Mouse (Mus musculus): ENCODE measurements around the gene Cnpy3. TPM values are rescaled to one million over a fixed set of nuclear protein-coding genes. Genes with fewer than 3 reads are reported as not detected.

The Cnpy3 gene
- polyA plus RNA-seq, 1 experiment from 2014 or later: 62.6 TPM

GRCm38 (mm10) chr17:46734055-46734454 lies 18.0 kb downstream of the Cnpy3 start:
- Histone ChIP-seq H3K9ac (ENCODE audit: low read depth, low read length) (no peak overlapping the region), H3K27me3 (replicated peaks; ENCODE audit: control insufficient read depth, insufficient read depth, low read length) (peaks cover 3% of the 10 kb centered on the region; the same call in 1 of the 2 replicates), H3K27ac (replicated peaks; ENCODE audit: low read depth, low read length) (no peak overlapping the region), H3K9me3 (ENCODE audit: control insufficient read depth, low read length) (no peaks in the 10 kb centered on the region), H3K4me2 (ENCODE audit: low read depth, low read length) (no peak overlapping the region), H3K36me3 (ENCODE audit: control insufficient read depth, insufficient read depth, low read length) (peaks cover 30% of the 10 kb centered on the region), H3K4me1 (ENCODE audit: control insufficient read depth, insufficient read depth, low read length) (no peaks in the 10 kb centered on the region), H3K4me3 (ENCODE audit: low read depth, low read length) (no peak overlapping the region)
- WGBS: 96% methylated on average over 3 of the region's 3 CpGs
- no peak for DNase-seq (ENCODE audit: low spot score)
- ATAC-seq (ENCODE audit: low read depth): no peak

GRCm38 (mm10) chr17:46728904-46729318 lies 23.1 kb downstream of the Cnpy3 start, which contains the start of gene Gnmt:
Gnmt (minus strand) TSS chr17:46729168.
- DNase-seq (ENCODE audit: low spot score): peak; percentile 38
- no peaks in the 10 kb centered on the region for H3K9me3 ChIP-seq (ENCODE audit: control insufficient read depth, low read length)
- H3K27ac ChIP-seq (replicated peaks; ENCODE audit: low read depth, low read length): no peak within 1 kb of the TSS
- peak; percentile 70 for ATAC-seq (ENCODE audit: low read depth)
- no peaks in the 10 kb centered on the region for H3K4me1 ChIP-seq (ENCODE audit: control insufficient read depth, insufficient read depth, low read length)
- WGBS: 12% methylated on average over 21 of the region's 24 CpGs
- H3K9ac ChIP-seq (ENCODE audit: low read depth, low read length): peak within 1 kb of the TSS; percentile 48
- peak within 1 kb of the TSS; percentile 43 for H3K4me2 ChIP-seq (ENCODE audit: low read depth, low read length)
- H3K27me3 ChIP-seq (replicated peaks; ENCODE audit: control insufficient read depth, insufficient read depth, low read length): peaks cover 16% of the 10 kb centered on the region
- peak within 1 kb of the TSS; percentile 19; the same call in 1 of the 2 replicates for H3K4me3 ChIP-seq (ENCODE audit: low read depth, low read length)
- peaks cover 20% of the 10 kb centered on the region; the same call in 1 of the 2 replicates for H3K36me3 ChIP-seq (ENCODE audit: control insufficient read depth, insufficient read depth, low read length)

- Histone ChIP-seq H3K36me3 (ENCODE audit: control insufficient read depth, insufficient read depth, low read length) (peaks cover 24% of the 10 kb centered on the region; the same call in 1 of the 2 replicates), H3K27ac (replicated peaks; ENCODE audit: low read depth, low read length) (no peak overlapping the region), H3K9ac (ENCODE audit: low read depth, low read length) (peak overlapping the region; percentile 48), H3K4me1 (ENCODE audit: control insufficient read depth, insufficient read depth, low read length) (no peaks in the 10 kb centered on the region), H3K9me3 (ENCODE audit: control insufficient read depth, low read length) (no peaks in the 10 kb centered on the region), H3K4me2 (ENCODE audit: low read depth, low read length) (peak overlapping the region; percentile 43), H3K27me3 (replicated peaks; ENCODE audit: control insufficient read depth, insufficient read depth, low read length) (peaks cover 16% of the 10 kb centered on the region), H3K4me3 (ENCODE audit: low read depth, low read length) (0 out of 2 replicates have a peak overlapping the region, but pooled peaks have one; percentile 19)
- DNase-seq (ENCODE audit: low spot score) (no peak), ATAC-seq (ENCODE audit: low read depth) (no peak)
- 40% methylated on average over 11 of the region's 11 CpGs for WGBS
Measured at GRCm38 (mm10) chr17:46728496-46728895, 23.5 kb downstream of the Cnpy3 start.

GRCm38 (mm10) chr17:46728021-46728420 lies 24.0 kb downstream of the Cnpy3 start:
- no peak overlapping the region for H3K9ac ChIP-seq (ENCODE audit: low read depth, low read length)
- 42% methylated on average over 6 of the region's 6 CpGs for WGBS
- H3K4me2 ChIP-seq (ENCODE audit: low read depth, low read length): no peak overlapping the region
- H3K4me3 ChIP-seq (ENCODE audit: low read depth, low read length): no peak overlapping the region
- no peaks in the 10 kb centered on the region for H3K9me3 ChIP-seq (ENCODE audit: control insufficient read depth, low read length)
- H3K36me3 ChIP-seq (ENCODE audit: control insufficient read depth, insufficient read depth, low read length): peaks cover 29% of the 10 kb centered on the region; the same call in 1 of the 2 replicates
- ATAC-seq (ENCODE audit: low read depth) (no peak), DNase-seq (ENCODE audit: low spot score) (no peak)
- H3K4me1 ChIP-seq (ENCODE audit: control insufficient read depth, insufficient read depth, low read length): no peaks in the 10 kb centered on the region
- H3K27me3 ChIP-seq (replicated peaks; ENCODE audit: control insufficient read depth, insufficient read depth, low read length): peaks cover 16% of the 10 kb centered on the region
- no peak overlapping the region for H3K27ac ChIP-seq (replicated peaks; ENCODE audit: low read depth, low read length)

GRCm38 (mm10) chr17:46727271-46727670 lies 24.7 kb downstream of the Cnpy3 start:
- 90% methylated on average over 11 of the region's 11 CpGs for WGBS
- Histone ChIP-seq H3K36me3 (ENCODE audit: control insufficient read depth, insufficient read depth, low read length) (peaks cover 33% of the 10 kb centered on the region; the same call in 1 of the 2 replicates), H3K27me3 (replicated peaks; ENCODE audit: control insufficient read depth, insufficient read depth, low read length) (peaks cover 16% of the 10 kb centered on the region), H3K9me3 (ENCODE audit: control insufficient read depth, low read length) (no peaks in the 10 kb centered on the region), H3K27ac (replicated peaks; ENCODE audit: low read depth, low read length) (no peak overlapping the region), H3K4me1 (ENCODE audit: control insufficient read depth, insufficient read depth, low read length) (no peaks in the 10 kb centered on the region), H3K4me3 (ENCODE audit: low read depth, low read length) (no peak overlapping the region), H3K4me2 (ENCODE audit: low read depth, low read length) (no peak overlapping the region), H3K9ac (ENCODE audit: low read depth, low read length) (no peak overlapping the region)
- ATAC-seq (ENCODE audit: low read depth): no peak
- no peak for DNase-seq (ENCODE audit: low spot score)

- no peak overlapping the region for H3K4me3 ChIP-seq (ENCODE audit: low read depth, low read length)
- ATAC-seq (ENCODE audit: low read depth) (no peak), DNase-seq (ENCODE audit: low spot score) (no peak)
- H3K4me1 ChIP-seq (ENCODE audit: control insufficient read depth, insufficient read depth, low read length): no peaks in the 10 kb centered on the region
- 91% methylated on average over 25 of the region's 26 CpGs for WGBS
- peaks cover 16% of the 10 kb centered on the region for H3K27me3 ChIP-seq (replicated peaks; ENCODE audit: control insufficient read depth, insufficient read depth, low read length)
- H3K27ac ChIP-seq (replicated peaks; ENCODE audit: low read depth, low read length): no peak overlapping the region
- H3K9me3 ChIP-seq (ENCODE audit: control insufficient read depth, low read length): no peaks in the 10 kb centered on the region
- H3K4me2 ChIP-seq (ENCODE audit: low read depth, low read length): no peak overlapping the region
- peaks cover 45% of the 10 kb centered on the region; the same call in 1 of the 2 replicates for H3K36me3 ChIP-seq (ENCODE audit: control insufficient read depth, insufficient read depth, low read length)
- H3K9ac ChIP-seq (ENCODE audit: low read depth, low read length): no peak overlapping the region
Measured at GRCm38 (mm10) chr17:46725731-46726645, 26.0 kb downstream of the Cnpy3 start.

GRCm38 (mm10) chr17:46725273-46725672 lies 26.7 kb downstream of the Cnpy3 start:
- DNase-seq (ENCODE audit: low spot score) (peak; percentile 31), ATAC-seq (ENCODE audit: low read depth) (peak; percentile 21; the same call in 1 of the 2 replicates)
- Histone ChIP-seq H3K4me2 (ENCODE audit: low read depth, low read length) (no peak overlapping the region), H3K27me3 (replicated peaks; ENCODE audit: control insufficient read depth, insufficient read depth, low read length) (peaks cover 16% of the 10 kb centered on the region), H3K9me3 (ENCODE audit: control insufficient read depth, low read length) (no peaks in the 10 kb centered on the region), H3K4me1 (ENCODE audit: control insufficient read depth, insufficient read depth, low read length) (no peaks in the 10 kb centered on the region), H3K36me3 (ENCODE audit: control insufficient read depth, insufficient read depth, low read length) (peaks cover 52% of the 10 kb centered on the region; the same call in 1 of the 2 replicates), H3K9ac (ENCODE audit: low read depth, low read length) (no peak overlapping the region), H3K27ac (replicated peaks; ENCODE audit: low read depth, low read length) (no peak overlapping the region), H3K4me3 (ENCODE audit: low read depth, low read length) (no peak overlapping the region)
- 58% methylated on average over 9 of the region's 9 CpGs for WGBS

- H3K9me3 ChIP-seq (ENCODE audit: control insufficient read depth, low read length): no peaks in the 10 kb centered on the region
- H3K9ac ChIP-seq (ENCODE audit: low read depth, low read length): no peak overlapping the region
- no peak overlapping the region for H3K4me2 ChIP-seq (ENCODE audit: low read depth, low read length)
- H3K27me3 ChIP-seq (replicated peaks; ENCODE audit: control insufficient read depth, insufficient read depth, low read length): peaks cover 16% of the 10 kb centered on the region
- no peak overlapping the region for H3K4me3 ChIP-seq (ENCODE audit: low read depth, low read length)
- ATAC-seq (ENCODE audit: low read depth) (no peak), DNase-seq (ENCODE audit: low spot score) (no peak)
- H3K36me3 ChIP-seq (ENCODE audit: control insufficient read depth, insufficient read depth, low read length): peaks cover 59% of the 10 kb centered on the region; the same call in 1 of the 2 replicates
- H3K4me1 ChIP-seq (ENCODE audit: control insufficient read depth, insufficient read depth, low read length): no peaks in the 10 kb centered on the region
- H3K27ac ChIP-seq (replicated peaks; ENCODE audit: low read depth, low read length): no peak overlapping the region
- 83% methylated on average over 14 of the region's 20 CpGs for WGBS
Measured at GRCm38 (mm10) chr17:46724477-46725084, 27.4 kb downstream of the Cnpy3 start.
